Mouse (Mus musculus): ENCODE results near the gene Nagpa.
"Not testable (repeated sequence)": the region's sequence is repeated elsewhere in the genome, so short reads cannot be mapped to it uniquely, and the experiment has no call there.

Gene Nagpa

DNA sequence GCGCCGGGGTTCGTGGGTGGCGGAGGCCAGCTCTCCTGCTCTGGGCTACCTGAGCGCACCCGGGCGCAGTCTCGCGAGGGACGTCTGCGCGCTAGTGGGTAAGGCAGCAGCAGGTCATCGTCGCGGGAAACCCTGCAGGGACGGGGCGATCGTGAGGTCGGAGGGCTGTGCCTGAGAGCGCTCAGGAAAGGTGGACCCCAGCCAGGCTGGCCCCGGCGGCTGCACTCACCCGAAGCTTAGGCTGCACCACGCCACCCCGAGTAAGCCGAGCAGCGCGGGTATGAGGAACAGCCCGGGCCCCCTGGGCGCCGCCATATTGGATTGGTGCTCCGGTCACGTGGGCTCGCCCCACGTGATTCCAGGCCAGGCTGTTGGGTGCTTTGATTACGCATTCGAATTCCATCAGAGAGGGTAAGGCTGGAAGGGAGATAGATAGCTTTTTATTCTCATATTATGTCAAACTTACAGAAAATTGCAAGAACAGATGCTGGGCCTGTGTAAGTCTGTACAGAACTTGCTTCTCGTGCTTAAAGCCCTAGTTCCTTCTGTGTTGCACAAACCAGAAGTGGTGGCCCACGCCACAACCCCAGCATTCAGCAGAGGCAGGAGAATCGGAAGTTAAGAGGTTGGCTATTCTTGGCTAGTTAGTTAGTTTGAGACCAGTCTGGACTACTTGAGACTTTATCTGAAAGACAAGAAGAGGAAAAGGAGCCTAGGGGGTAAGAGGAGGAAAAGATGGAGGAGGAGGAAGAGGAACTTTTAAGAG lies at the start of gene Nagpa:
Nagpa (minus strand) TSS at position 345 of the 766 bp plus-strand sequence.
- in situ Hi-C loops (cut with MseI, MboI), result loop anchor here (5.0 kb wide), 2 partner anchors 33 to 38 kb away; no protein-coding TSS in a partner anchor

DNA sequence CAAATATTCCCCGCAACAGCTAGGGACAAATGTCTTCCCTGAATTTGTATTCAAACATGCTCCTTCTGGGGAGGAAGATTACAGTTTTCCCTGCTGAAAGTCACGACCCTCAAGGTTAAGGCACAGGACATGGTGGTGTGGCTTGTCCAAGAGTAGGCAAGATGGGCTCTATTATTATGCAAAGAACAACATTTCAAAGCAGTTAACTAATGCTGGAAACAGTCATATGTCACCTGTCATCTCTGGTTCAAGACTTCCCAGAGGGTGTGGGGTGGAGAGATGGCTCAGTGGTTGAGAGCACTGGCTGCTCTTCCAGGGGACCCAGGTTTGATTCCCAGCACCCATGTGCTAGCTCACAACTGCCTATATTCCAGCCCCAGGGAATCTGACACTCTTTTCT lies 48.4 kb upstream of the Nagpa start:
- in situ Hi-C loops (cut with MseI, MboI), result no loop called here

DNA sequence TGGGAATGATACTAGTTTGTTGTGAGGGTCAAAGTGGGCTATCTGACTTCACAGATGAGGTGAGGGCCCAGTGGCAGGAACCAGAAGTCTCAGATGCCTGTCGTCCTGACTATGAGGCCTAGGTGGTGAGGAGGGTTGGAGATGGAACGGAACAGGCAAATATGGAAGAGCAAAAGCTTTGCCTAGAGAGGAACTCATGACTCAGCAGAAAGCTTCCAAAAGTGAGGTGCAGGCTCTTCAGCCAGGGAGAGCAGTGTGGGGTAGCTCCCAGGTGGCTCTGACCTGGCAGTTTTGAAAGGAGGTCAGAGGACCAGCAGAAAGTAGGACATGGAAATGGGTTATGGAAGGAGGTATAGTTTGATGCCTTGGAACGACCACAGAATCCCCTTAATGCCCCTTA lies 47.1 kb upstream of the Nagpa start:
- in situ Hi-C loops (cut with MseI, MboI), result no loop called here

DNA sequence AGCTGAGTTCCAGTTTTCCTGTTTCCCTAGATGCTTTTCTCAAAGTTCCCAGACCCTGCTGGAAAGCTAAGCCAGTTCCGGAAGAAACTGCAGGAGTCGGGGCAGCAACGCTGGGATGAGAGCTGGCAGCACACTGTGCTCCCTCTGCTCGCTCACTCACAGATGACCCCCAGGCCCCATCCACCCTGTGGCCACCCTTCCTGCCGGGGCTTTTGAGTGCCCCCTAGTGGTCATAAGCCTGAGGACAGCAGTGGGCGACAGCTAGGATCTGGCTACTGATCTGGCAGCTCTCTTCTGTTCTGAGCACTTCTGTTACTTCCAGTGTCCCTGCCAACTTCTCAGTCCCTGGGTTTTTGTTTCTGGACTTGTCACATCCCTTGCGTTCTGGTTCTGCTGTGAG lies 40.6 kb upstream of the Nagpa start:
- in situ Hi-C loops (cut with MseI, MboI), result loop anchor here in 1 of 2 experiments (5.0 kb wide), 1 partner anchor 42 kb away; the partner anchor contains the start of gene Nagpa

DNA sequence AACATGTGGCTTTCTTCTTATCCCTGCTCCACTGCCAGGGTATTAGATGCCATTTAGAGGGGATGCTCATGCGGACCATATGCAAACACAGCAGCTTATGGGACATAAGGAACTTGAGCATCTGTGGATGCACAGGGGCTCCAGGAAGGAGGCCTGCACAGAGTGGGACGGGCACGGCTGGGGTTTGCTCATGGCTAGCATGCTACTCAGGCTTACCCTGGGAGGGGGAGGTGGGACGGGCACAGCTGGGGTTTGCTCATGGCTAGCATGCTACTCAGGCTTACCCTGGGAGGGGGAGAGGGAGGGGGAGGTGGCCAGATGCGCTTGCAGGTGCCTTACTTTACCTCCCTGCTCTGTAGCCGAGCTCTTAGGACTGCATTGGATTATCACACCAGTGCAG lies 39.1 kb upstream of the Nagpa start:
- in situ Hi-C loops (cut with MseI, MboI), result loop anchor here in 1 of 2 experiments (5.0 kb wide), 1 partner anchor 41 kb away; the partner anchor contains the start of gene Nagpa

DNA sequence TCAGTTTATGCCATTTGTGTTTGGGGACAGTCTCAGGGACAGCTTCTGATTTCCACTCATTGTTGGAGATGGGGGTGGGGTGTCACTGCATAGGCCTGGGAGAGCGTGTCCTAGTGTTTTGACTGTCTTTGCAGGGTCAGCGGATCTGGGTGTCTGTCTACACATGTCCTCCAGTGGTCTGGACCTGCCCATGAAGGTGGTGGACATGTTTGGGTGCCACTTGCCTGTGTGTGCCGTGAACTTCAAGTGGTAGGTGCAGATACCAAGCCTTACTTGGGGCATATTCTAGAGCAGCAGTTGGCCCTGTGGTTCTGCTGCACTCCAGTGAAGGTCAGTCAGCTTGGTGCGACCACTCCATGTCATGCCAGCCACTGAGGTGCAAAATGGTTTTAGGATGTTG lies 38.5 kb upstream of the Nagpa start:
- in situ Hi-C loops (cut with MseI, MboI), result loop anchor here in 1 of 2 experiments (5.0 kb wide), 1 partner anchor 40 kb away; the partner anchor contains the start of gene Nagpa

DNA sequence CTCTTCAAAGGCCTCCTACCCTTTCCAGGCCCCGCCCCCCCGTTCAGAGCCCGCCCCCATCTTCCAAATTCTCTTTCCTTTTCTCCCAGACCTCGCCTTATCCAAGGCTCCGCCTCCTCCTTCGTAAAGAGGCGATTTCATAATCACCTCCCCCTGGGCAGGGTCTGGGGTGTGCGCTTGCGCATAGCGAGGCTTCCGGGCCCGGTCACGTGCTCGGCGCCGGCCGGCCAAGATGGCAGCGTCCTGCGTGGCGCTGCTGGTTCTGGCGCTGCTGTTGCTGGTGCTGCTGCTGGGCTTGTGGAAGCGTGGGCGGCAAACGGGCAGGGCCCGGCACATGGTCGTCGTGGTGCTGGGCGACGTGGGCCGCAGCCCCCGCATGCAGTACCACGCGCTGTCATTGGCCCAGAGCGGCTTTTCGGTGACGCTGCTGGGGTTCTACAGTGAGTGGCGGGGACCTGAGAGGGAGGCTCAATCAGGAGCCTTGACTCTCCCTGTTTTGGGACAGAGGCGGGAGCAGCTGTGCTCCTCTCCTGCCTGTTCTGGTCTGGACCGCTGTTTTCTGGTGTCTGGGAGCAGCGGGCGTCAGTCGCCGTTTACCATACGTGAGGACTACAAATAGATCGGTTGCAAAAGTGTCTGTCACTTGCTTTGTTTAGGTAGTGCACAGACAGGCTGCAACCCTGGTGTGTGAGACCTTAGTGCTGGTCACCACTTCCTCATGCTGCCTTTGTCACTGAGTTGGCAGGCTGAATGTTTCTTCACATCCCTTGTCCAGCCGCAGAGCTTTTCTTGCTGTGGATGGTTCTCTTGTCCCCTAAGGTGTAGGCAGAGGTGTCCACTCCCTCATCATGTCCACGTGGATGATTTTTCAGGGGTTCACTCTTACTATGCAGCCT lies 29.9 kb upstream of the Nagpa start, which contains the start of gene Alg1:
Alg1 (plus strand) TSS at position 204 of the 896 bp plus-strand sequence.
- in situ Hi-C loops (cut with MseI, MboI), result no loop called here

DNA sequence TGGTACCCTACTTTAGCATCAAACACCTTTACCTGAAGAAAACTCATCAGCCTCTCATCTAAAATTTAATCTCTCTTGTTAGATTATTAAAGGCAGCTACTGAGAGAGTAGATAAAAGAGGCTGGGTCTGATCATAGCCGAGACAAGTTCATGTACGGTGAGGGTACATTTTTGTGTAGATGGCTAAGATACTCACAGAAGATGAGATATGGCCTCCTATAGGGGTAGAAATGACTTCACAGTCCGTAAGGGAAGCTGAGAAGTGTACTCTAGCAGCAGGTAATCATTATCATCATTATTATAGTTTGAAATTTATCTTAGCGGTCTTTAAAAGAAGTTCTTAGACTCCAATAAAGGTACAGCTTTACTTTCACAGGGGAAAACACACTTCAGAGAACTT lies 29.2 kb upstream of the Nagpa start:
- in situ Hi-C loops (cut with MseI, MboI), result no loop called here

DNA sequence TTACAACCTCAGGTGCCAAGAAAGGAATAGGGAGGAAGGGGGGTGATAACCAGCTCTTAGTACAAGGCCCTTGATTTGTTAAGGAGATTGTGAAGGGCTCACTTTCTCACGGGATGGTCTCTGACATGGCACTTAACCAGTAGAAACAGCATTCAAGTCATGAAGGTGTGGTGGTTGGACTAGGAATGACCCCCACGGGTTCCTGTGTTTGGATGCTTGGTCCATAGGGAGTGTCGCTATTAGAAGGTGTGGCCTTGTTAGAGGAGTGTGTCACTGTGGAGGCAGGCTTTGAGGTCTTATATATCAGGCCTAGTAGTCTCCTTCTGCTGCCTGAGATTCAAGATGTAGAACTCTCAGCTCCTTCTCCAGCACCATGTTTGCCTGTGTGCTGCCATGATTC lies 24.3 kb upstream of the Nagpa start:
- in situ Hi-C loops (cut with MseI, MboI), result not testable (repeated sequence)

DNA sequence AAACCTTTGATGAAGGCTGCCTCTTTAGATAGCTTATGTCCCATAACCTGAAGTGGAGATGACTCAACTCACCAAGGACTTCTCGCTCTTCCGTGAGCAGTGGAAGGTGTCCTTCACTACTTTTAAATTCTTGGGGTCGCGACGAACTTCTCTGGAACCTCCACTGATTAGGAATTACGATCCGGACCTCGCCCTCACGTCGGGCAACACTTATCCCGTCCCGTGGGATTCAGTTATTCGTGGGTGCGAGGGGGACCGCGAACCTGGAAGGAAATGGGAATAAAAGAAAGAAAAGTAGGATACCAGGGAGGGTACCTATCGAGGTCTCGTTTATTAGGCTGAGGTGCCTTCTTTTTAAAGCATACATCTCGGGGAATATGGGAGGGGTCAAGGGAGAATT lies 23.7 kb upstream of the Nagpa start:
- in situ Hi-C loops (cut with MseI, MboI), result not testable (repeated sequence)

DNA sequence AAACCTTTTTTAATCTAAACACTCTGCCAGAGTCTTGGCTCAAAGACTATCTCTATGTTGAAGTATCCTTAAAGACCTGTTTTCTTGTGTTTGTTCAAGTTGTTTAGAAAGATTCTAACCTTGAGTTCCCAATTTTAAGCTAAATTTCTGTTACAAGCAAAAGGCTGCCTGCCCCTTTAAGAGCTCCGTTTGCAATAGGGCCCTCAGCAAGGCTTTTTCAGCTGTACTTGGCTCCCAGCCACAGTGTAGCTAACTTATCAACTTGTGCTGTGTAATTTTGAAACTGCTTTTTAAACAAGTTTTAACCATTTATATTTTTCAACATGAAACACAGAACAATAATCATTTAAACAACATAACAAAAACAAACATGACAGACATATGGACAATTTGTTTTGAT lies 22.7 kb upstream of the Nagpa start:
- in situ Hi-C loops (cut with MseI, MboI), result not testable (repeated sequence)

DNA sequence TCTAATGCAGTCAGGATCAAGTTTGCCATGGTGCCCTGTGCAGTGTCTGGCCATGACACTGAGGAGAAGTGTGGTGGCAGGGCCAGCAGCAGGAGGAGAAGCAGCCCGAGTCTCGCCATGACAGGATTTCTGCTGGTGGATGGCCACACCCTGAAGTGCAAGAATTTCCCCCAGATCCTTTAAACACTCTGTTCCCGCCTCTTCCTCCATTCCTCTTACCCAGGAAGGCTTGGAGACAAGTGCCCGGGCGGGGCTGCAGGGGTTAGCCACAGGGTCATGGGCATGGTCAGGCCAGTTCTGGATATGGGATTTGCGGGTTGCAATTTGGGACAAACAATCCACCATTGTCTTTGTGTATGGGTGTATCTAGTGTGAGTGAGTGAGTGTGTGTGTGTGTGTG lies 18.3 kb upstream of the Nagpa start, which contains the start of gene AU021092:
AU021092 (minus strand) TSS at position 160 of the 400 bp plus-strand sequence.
- in situ Hi-C loops (cut with MseI, MboI), result no loop called here

DNA sequence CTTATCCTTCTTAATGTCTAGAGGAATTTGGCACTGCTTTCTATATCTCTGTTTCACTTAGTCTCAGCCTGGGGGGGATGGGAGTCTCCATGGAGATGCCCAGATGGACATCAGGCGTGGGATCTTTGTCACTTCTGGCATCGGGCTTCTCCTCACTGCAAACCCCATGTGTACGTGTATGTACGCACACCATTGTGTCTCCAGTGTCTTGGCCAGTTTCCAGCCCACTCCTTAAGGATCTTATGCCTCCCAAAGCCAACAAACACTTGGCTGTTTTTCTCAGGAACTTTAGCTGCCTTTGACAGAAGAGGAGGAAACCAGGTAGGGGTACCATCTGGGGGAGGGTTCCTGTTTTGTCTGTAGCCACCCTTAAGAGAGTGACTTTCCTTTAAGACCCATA lies 17.6 kb upstream of the Nagpa start:
- in situ Hi-C loops (cut with MseI, MboI), result no loop called here

DNA sequence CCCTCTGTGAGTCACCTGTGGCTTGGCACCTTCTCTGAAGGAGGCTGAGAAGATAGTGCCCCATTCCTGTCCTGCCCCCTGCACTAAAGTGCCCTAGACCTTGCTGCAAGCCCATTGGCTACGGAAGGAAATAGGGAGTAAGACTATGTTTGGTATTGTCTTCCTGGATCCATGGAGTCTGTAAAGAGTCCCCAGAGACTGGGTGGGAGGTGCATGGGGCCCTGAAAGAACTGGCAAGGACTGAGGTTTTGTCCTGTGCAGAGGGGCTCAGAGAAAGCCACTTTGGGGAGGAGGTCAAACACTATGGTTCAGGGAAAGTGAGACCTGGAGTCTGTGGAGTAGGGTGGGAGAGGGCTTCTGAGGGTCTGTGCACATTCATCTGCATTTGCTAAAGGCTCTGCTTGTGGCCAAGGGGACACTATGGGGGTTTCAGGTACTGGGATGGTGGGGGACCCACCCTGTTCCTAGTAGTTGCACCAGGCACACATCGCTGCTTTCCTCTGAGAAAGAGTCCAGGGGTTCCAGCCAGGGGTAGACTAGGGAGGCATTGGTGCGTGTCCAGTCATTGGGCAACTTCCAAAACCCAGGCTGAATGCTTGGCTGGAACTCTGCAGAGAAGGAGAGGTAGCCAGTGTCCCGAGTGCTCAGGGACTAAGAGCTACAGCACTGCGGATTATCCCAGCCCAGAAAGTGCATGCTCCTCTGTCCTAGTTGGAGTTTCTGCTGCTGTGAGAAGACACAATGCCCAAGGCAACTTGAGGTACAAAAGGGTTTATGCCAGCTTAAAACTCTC lies 13.7 kb upstream of the Nagpa start:
- in situ Hi-C loops (cut with MseI, MboI), result no loop called here

DNA sequence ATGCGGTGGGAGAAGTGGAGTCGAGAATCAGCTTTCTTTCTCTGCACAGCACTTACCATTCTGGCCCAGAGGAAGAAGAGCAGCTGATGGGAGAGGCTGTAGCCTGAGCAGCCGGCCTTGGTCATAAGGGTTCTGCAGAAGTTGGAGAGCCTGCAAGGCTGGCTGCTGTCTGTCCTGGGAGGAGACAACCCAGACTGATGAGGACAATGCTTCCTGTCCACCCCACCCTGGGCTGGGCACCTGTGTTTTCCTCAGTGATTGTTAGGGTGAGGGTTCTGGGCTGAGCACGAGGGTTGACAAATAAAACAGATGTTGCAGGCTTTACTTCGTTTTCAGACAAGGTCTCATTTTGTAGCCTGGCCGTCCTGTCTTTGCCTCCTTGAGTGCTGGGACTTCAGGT lies 12.9 kb upstream of the Nagpa start:
- in situ Hi-C loops (cut with MseI, MboI), result no loop called here

DNA sequence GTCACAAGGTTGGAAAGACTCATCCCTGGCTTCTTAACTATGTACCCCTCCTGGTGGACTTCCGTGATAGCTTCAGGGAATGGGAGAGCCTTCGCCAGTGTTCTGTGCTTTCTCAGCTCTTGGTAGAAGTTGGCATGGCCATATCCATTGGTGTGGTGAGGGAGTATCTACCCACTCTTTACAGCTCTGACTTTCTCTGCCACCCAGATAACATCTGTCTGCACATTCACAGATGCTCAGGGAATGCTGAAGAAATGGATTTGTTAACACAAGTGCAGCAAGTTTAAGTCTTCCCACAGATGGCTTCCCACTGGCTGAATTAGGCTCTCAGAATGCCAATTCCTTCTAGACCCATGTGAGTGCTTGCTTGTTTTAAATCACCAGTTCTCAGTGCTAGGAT lies 10.3 kb upstream of the Nagpa start:
- in situ Hi-C loops (cut with MseI, MboI), result no loop called here

DNA sequence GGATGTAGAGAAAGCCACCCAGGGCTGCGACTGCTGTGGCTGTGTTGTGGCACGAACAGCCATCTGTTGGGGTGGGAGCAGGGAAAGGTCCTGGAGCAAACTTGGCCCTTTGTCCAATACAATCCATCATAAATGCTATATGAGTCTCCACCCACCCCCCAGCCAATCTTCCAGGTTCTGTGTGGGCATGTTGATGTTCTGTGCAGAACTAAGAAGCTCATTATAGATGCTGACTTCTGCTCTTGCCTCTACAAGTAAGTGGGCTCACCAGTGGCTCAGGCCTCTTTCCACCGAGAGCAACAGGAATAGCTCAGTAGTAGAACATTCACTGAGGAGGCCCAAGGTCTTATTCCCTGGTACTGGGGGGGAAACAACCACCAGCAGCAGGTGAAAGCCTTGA lies 8.3 kb upstream of the Nagpa start:
- in situ Hi-C loops (cut with MseI, MboI), result no loop called here

DNA sequence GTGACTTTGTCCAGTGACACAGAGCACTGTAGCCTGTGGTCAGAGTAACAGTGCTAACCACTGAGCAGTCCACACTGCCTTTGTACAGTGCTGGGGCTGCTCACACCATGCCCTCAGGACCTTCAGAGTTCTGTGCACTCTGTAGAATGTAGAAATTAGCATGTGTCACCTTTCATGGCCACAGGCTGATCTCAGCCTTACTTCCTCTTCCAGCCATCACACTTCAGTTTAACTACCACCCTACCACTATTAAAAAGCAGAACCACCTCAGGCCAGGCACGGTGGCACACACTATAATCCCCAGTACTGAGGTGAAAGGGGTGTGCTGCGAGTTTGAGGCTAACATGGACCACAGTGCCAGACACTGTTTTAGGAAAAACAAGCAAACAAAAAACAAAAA lies 6.6 kb upstream of the Nagpa start:
- in situ Hi-C loops (cut with MseI, MboI), result no loop called here

DNA sequence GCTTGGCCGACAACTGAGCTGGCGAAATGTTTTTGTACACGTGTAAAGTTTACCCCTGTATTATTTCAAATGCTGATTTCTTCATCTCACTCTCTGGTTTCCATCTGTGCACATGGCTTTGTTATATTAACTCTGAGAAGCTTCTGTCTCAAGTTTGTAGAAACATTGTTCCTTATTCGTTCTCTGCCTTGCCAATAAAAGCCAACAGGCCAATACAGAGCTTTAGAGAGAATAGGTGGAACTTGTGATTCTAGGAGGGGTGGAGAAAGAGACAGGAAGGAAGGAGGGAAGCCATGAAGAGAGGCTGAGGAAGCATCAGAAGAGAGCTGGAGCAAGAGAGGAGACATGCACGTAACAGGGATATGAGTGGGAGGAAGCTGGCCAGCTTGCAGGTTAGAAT lies 2.2 kb upstream of the Nagpa start:
- in situ Hi-C loops (cut with MseI, MboI), result no loop called here

DNA sequence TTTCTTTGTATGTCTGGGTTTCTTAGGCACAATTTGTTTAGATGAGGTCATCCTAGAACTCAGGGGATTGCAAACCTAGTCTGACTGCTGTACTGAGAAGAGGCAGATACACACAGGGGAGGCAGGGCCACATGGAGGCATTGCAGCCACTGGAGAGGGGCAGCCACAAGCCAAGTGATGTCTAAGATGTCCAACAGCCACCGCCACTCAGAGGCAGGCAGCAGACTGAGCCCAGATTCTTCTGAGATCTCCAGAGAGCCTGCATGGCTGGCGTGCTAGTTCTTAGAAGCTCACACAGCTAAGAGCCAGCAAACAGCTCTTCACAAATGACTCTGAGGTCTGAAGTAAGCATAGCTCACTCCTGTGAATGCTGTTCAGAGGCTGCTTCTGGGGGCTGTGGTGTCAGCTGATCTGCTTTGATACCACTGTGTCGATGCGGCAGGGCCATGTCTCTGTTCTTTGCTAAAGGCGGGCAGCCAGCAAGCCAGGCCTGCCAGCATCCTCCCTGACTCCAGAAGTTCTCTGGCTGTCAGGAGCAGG lies 1.7 kb upstream of the Nagpa start:
- in situ Hi-C loops (cut with MseI, MboI), result no loop called here

DNA sequence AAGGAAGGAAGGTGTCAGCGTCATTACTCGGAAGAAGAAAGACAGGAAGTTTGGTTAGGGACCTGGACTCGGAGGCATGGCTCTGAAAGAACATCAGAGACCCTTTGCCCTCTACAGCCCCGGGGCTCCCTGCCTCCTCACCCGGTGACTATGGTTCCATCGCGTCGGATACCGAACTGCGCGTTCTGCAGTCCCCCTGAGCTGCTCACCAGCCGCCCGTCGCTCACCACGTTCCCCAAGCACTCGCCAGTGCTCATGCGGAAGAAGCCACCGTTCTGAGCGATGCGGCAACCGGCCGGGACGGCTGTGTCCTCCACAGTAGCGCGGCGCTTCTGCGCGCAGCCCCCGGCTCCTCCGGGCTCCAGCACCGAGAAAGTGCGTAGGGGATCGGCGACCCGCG lies 612 bp downstream of the Nagpa start:
- in situ Hi-C loops (cut with MseI, MboI), result loop anchor here (5.0 kb wide), 2 partner anchors 34 to 39 kb away; no protein-coding TSS in a partner anchor

All from mouse trophoblast stem cell (cell line).